Mouse (Mus musculus) thymus, postnatal 4 days (tissue): ENCODE measurements at regions not wholly inside any gene's neighbourhood (a gene's known extent, or its start where the extent isn't known, plus 50 kb on each side); places are given as distances from the start of the nearest gene placed in this dataset.

ENCODE experiments used
- DNase-seq: peaks from one replicate; pipeline ENCODE4 v3.0.0; 2021

DNA sequence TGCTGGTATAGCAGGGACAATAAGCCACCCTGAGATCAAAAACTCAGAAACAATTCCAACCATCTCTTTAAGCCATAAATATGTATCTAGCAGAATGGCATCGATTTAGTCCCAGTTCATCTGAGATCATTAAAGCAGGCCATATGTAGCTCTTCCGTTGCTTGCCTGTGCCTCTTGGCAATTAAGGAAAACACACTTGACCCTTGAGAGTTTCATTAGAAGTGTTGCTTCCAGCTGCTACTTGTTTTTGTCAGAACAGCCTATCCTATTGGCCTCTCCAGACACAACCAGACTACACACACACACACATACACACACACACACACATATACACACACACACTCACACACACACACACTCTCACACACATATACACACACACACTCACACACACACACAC is 71.5 kb upstream of the Actbl2 start:
- DNase-seq, result no peak

DNA sequence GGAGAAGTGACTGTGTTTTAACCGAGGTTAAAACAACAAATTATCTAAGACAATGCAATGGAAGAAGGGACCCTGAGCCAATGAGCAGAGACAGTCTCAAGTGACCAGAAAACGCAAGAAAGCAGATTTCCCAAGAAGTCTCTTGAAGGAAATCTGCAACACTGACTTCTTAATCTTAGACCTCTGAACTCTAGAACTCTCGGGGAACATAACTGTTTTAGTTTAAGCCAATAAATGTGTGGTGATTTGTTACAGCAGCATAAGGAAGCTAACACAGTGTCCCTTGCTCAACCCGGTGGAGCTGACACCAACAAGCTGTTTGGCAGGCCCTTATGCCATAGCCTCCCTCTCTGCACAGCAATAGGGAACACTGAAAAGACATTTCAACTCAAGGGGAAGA is 69.0 kb upstream of the Actbl2 start:
- no peak for DNase-seq

DNA sequence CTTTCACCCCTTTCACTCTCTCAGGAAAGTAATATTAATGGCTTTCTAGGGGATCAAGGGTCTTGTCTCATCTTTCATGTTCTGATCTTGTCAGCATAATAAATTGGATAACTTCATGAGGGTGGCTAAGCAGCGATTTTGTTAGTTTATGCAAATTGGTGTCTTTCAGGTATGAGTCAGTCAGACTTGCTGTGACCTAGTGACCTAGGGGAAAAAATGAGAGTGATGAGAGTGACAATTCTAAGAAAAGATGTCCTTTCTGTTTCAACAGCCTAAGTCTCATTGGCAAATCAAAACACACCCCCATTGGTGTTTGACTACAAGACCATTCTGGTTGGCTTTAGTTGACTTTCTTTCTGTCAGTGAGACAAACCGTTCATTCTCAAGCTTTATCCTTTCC is 68.0 kb upstream of the Actbl2 start:
- DNase-seq, result no peak

DNA sequence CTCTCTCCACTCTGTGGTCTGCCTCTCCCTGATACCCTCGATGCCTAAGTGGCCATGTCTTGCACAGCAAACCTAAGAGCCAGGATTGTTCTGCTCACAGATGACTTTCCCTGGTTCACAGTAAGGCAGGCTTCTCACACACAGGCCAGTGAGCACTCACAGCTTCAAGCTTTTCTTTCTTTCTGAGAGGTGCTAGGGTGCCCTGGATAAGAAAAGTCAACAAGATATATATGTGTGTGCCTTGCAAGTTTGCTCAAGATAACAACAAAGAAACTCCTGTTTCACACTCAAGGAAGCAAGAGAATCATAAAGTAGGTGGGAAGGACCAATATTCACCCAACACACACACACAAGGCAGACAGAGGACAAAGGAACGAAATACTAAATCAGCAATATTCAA is 60.9 kb upstream of the Actbl2 start:
- no peak for DNase-seq

DNA sequence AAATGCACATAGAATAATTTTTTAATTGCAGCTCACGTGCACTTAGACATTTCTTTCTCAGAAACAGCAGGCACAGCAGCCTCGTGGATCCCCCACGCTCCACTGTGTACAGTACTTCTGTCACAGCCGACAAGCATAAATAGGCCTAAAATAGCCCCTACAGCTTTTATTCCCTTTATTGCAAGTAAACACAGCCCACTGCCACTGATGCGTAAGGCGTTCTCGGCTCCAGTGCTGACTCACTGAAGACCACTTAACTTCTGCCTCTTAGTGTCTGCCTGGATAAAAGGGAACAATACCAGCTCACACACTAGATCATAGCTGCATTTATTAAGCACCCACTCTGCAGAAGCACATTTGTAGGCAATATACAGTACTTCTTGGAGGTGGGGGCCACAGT is 60.5 kb upstream of the Actbl2 start:
- DNase-seq, result no peak

DNA sequence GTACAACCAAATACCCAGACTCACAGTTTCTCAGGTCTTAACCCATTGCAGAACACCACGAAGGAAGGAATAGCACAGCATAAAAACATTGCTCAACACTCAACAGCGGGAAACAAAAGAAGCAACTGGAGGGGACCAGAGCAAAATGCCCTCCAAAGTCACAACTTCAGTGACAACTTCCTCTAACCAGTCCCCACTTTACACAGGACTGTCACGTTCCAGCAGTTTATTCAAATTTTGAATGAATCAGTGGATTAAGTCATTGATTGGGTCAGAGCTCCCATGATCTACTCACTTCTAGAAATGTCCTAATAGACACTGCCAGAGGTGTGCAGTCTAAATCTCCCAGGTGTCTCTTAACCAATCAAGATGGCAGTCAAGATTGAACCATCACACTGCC is 53.3 kb upstream of the Actbl2 start:
- DNase-seq, result no peak

DNA sequence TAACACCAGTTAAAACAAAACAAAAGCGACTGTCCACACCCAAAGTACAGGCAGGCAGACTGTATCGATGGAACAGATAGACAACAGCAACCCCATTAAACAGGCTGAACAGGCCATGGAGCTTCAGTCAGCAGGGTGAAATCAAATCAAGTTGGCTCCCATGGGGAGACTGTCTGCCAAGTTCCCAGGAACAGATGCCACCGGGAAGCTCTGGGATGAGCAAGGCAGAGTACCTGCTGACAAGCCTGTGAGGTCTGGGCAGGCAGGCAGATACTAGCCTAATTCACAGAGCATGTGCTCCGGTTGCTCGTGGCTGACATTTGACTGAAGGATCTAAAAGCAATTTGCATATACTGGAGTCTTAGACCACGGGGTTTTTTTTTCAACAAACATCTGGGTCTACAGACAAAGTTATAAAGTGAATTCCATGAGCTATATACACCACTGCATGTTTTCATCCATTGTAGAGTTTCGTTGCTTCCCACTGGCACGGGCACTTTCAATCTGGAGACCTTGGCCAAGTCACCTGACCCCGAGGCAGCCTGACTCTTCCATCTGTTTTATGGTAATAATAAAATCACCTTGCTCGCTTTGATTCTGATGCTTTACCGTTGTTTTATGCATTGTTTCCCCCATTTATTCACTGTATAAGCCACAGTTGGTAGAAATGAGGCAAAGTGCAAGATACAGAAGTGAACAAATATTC is 50.1 kb upstream of the Actbl2 start:
- no peak for DNase-seq
